Comparison of ENCODE assay signal across 25 mouse cellular contexts in the genomic region with DNA sequence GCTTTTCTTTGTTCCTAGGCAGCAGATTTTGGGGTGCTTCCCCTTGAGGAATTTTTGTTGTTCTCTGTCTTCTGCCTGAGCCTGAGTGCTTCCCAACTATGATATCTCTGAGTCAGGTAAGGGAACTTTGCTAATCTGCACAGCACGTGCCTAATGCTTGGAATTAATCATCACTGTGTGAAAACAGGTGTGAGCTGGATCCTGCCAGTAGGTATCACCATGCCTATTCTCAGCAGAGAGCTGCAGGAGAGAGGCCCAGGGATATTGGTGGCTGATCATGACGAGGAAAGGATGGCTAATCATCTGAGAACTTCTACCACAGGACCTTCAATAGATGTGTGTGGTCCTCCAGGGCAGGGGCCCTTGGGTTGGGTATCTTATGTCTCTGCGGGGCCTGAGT. TPM values are rescaled to one million over a fixed set of nuclear protein-coding genes. Genes with fewer than 3 reads are reported as not detected.
DNase-seq lines count a peak whose midpoint lies in the region; ATAC-seq lines count a peak whose summit lies in the region.
"Had no signal": no experiment of that assay in that cellular context is flagged by ENCODE, and none has a peak within 500 bp of the region (broad histone marks: within the 10 kb centered on the region; RNA-seq: fewer than 3 reads in every experiment).

No protein-coding gene starts in this region.

- no peak overlapping the region for H3K4me2 ChIP-seq in intestine, embryonic 14.5 days (ENCODE audit: low read length)
- H3K4me2 ChIP-seq in intestine, embryonic 15.5 days (replicated peaks), result no peak overlapping the region
- no peak overlapping the region for H3K4me2 ChIP-seq in stomach, embryonic 15.5 days
- no peak overlapping the region for H3K4me2 ChIP-seq in forebrain, embryonic 11.5 days (ENCODE audit: low read depth, low read length, severe bottlenecking)
- H3K4me2 ChIP-seq: embryonic facial prominence, embryonic 12.5 days; forebrain, embryonic 12.5 days had no signal

- H3K27me3 ChIP-seq in intestine, embryonic 14.5 days (replicated peaks; ENCODE audit: control insufficient read depth, insufficient read depth, low read length), result no peaks in the 10 kb centered on the region
- no peaks in the 10 kb centered on the region for H3K27me3 ChIP-seq in intestine, embryonic 15.5 days (replicated peaks)
- H3K27me3 ChIP-seq in stomach, embryonic 15.5 days (replicated peaks), result no peaks in the 10 kb centered on the region
- H3K27me3 ChIP-seq in forebrain, embryonic 11.5 days (ENCODE audit: control insufficient read depth, insufficient read depth, low read length), result no peaks in the 10 kb centered on the region
- H3K27me3 ChIP-seq: embryonic facial prominence, embryonic 12.5 days; forebrain, embryonic 12.5 days had no signal

- 70% methylated on average over 3 of the region's 3 CpGs for WGBS in intestine, embryonic 14.5 days
- 68% methylated on average over 3 of the region's 3 CpGs for WGBS in intestine, embryonic 15.5 days
- 62% methylated on average over 3 of the region's 3 CpGs for WGBS in stomach, embryonic 15.5 days
- 75% methylated on average over 3 of the region's 3 CpGs for WGBS in forebrain, embryonic 11.5 days

- no peaks in the 10 kb centered on the region for H3K9me3 ChIP-seq in intestine, embryonic 14.5 days (ENCODE audit: control insufficient read depth, low read length)
- no peaks in the 10 kb centered on the region for H3K9me3 ChIP-seq in intestine, embryonic 15.5 days
- H3K9me3 ChIP-seq in stomach, embryonic 15.5 days, result no peaks in the 10 kb centered on the region
- H3K9me3 ChIP-seq in forebrain, embryonic 11.5 days (ENCODE audit: control insufficient read depth, low read length), result no peaks in the 10 kb centered on the region
- H3K9me3 ChIP-seq: embryonic facial prominence, embryonic 10.5 days; embryonic facial prominence, embryonic 12.5 days; forebrain, embryonic 12.5 days; G1E had no signal

- no peak overlapping the region for H3K9ac ChIP-seq in intestine, embryonic 14.5 days (ENCODE audit: low read length)
- H3K9ac ChIP-seq in intestine, embryonic 15.5 days, result no peak overlapping the region
- no peak overlapping the region for H3K9ac ChIP-seq in stomach, embryonic 15.5 days
- no peak overlapping the region for H3K9ac ChIP-seq in forebrain, embryonic 11.5 days (ENCODE audit: low read length)
- H3K9ac ChIP-seq: embryonic facial prominence, embryonic 12.5 days; forebrain, embryonic 12.5 days had no signal

- H3K4me3 ChIP-seq in intestine, embryonic 14.5 days (ENCODE audit: low read depth, low read length), result no peak overlapping the region
- no peak overlapping the region for H3K4me3 ChIP-seq in intestine, embryonic 15.5 days (replicated peaks)
- no peak overlapping the region for H3K4me3 ChIP-seq in stomach, embryonic 15.5 days (replicated peaks)
- H3K4me3 ChIP-seq in forebrain, embryonic 11.5 days (ENCODE audit: low read depth, low read length), result no peak overlapping the region
- H3K4me3 ChIP-seq: embryonic facial prominence, embryonic 10.5 days; embryonic facial prominence, embryonic 12.5 days; forebrain, embryonic 12.5 days had no signal

- intact Hi-C loops in heart, postnatal 14 days (cut with DNase I), result no loop called here

- no peaks in the 10 kb centered on the region for H3K36me3 ChIP-seq in intestine, embryonic 14.5 days (ENCODE audit: control insufficient read depth, insufficient read depth, low read length)
- no peaks in the 10 kb centered on the region for H3K36me3 ChIP-seq in intestine, embryonic 15.5 days
- H3K36me3 ChIP-seq in stomach, embryonic 15.5 days, result no peaks in the 10 kb centered on the region
- H3K36me3 ChIP-seq in forebrain, embryonic 11.5 days (ENCODE audit: control insufficient read depth, insufficient read depth, low read length), result no peaks in the 10 kb centered on the region
- H3K36me3 ChIP-seq: embryonic facial prominence, embryonic 10.5 days; embryonic facial prominence, embryonic 12.5 days; forebrain, embryonic 12.5 days; G1E had no signal

- H3K27ac ChIP-seq in intestine, embryonic 14.5 days (ENCODE audit: low read depth), result no peak overlapping the region
- H3K27ac ChIP-seq in intestine, embryonic 15.5 days, result no peak overlapping the region
- no peak overlapping the region for H3K27ac ChIP-seq in stomach, embryonic 15.5 days
- no peak overlapping the region for H3K27ac ChIP-seq in forebrain, embryonic 11.5 days (ENCODE audit: low read depth, low read length)
- H3K27ac ChIP-seq: embryonic facial prominence, embryonic 10.5 days; embryonic facial prominence, embryonic 12.5 days; forebrain, embryonic 12.5 days had no signal

- DNase-seq in heart, adult 11 months, result peak; percentile 69
- DNase-seq in heart, postnatal 14 days, result no peak
- peak; percentile 41 for DNase-seq in intestine, embryonic 14.5 days (ENCODE audit: low spot score)
- no peak for DNase-seq in forebrain, embryonic 11.5 days (ENCODE audit: low spot score)
- DNase-seq: adrenal gland, adult 8-10 months; adrenal gland, postnatal 14 days; adrenal gland, postnatal 36 days; B cell, adult 2 months; cerebellum, adult 11-12 months; cerebellum, adult 2 months; cerebellum, adult 9-10 months; cerebellum, postnatal 10 days; cerebellum, postnatal 25 days had no signal

- H3K4me1 ChIP-seq in intestine, embryonic 14.5 days (replicated peaks; ENCODE audit: control insufficient read depth, insufficient read depth, low read length), result no peaks in the 10 kb centered on the region
- 0 out of 2 replicates have a peak, but pooled peaks cover 2% of the 10 kb centered on the region for H3K4me1 ChIP-seq in intestine, embryonic 15.5 days (replicated peaks)
- H3K4me1 ChIP-seq in stomach, embryonic 15.5 days, result peaks cover 6% of the 10 kb centered on the region; the same call in 1 of the 2 replicates
- no peaks in the 10 kb centered on the region for H3K4me1 ChIP-seq in forebrain, embryonic 11.5 days (replicated peaks; ENCODE audit: control insufficient read depth, insufficient read depth, low read length)
- H3K4me1 ChIP-seq: embryonic facial prominence, embryonic 10.5 days; embryonic facial prominence, embryonic 12.5 days; forebrain, embryonic 12.5 days had no signal

- no peak for ATAC-seq in intestine, embryonic 14.5 days (replicated peaks; ENCODE audit: low FRiP score, low TSS enrichment, low read depth)
- ATAC-seq in intestine, embryonic 15.5 days, result no peak
- ATAC-seq in stomach, embryonic 15.5 days (ENCODE audit: insufficient read depth, low FRiP score, low read depth), result 0 out of 2 replicates have a peak, but pooled peaks have one; percentile 59
- no peak for ATAC-seq in forebrain, embryonic 11.5 days (replicated peaks; ENCODE audit: low FRiP score)
- ATAC-seq: activated CD4-positive, CD25-positive, alpha-beta regulatory T cell, adult 4 months; CD4-positive, CD25-positive, alpha-beta regulatory T cell, adult 4 months; forebrain, embryonic 14.5 days; forebrain, embryonic 16.5 days; Patski had no signal

RNA-seq across cellular contexts. Expression of a gene that starts 26.5 kb away (rescaled TPM):
- total RNA-seq in heart, postnatal 14 days (2021), result not detected
- polyA plus RNA-seq in intestine, embryonic 14.5 days (2014; fragmentation: Nextera tagmentation; extraction: Ambion mirVana), result 7.8 and 8.9 TPM in 2 replicates
- 6.3 and 8.6 TPM in 2 replicates for polyA plus RNA-seq in intestine, embryonic 15.5 days (2015; fragmentation: Nextera tagmentation; extraction: Ambion mirVana)
- 7.4 and 7.9 TPM in 2 replicates for polyA plus RNA-seq in stomach, embryonic 15.5 days (2015; fragmentation: Nextera tagmentation; extraction: Ambion mirVana)
- 1.9 and 2.3 TPM in 2 replicates for polyA plus RNA-seq in forebrain, embryonic 11.5 days (2014; fragmentation: Nextera tagmentation; extraction: Ambion mirVana)
- total RNA-seq: CH12.LX, G1E had no signal
- polyA plus RNA-seq: activated CD4-positive, CD25-positive, alpha-beta regulatory T cell, adult 4 months; CD4-positive, CD25-positive, alpha-beta regulatory T cell, adult 4 months; G1E had no signal

Comparison
In these comparisons a context has a peak if more than half of its experiments do, and no peak if none do; other contexts are left out.
1. DNase-seq: peak in heart, adult 11 months (single experiment) and intestine, embryonic 14.5 days (single experiment); none in heart, postnatal 14 days (0 of 2) and forebrain, embryonic 11.5 days (single experiment).